Mouse (Mus musculus) CH12.LX (cell line): ENCODE measurements around the gene Ormdl1. TPM values are rescaled to one million over a fixed set of nuclear protein-coding genes. Genes with fewer than 3 reads are reported as not detected.
"Not testable (repeated sequence)": the region's sequence is repeated elsewhere in the genome, so short reads cannot be mapped to it uniquely, and the experiment has no call there.

Experiments
- DNase-seq: peaks from one replicate; pipeline ENCODE4 v3.0.0-alpha.2; 2013; ENCODE audit errors: extremely low read depth
- H3K27ac ChIP-seq: 2 replicates; pipeline ENCODE4 v1.5.1; 2012; ENCODE audit warnings: low read depth, mild to moderate bottlenecking, control low read depth, moderate library complexity; ENCODE audit not compliant: insufficient read depth
- H3K27me3 ChIP-seq: replicated peaks from 2 replicates; pipeline ENCODE3; 2012; ENCODE audit warnings: inconsistent platforms
- H3K36me3 ChIP-seq, 2 experiments: replicated peaks in 1 of 2; 2 replicates each; pipeline versions ENCODE3 to v1.6.1; 2012; ENCODE audit warnings: inconsistent platforms in 1 of 2, low read length in 1 of 2, mild to moderate bottlenecking in 1 of 2, mixed read lengths in 1 of 2, moderate library complexity in 1 of 2; ENCODE audit not compliant: control insufficient read depth in 1 of 2, insufficient read depth in 1 of 2
- H3K4me1 ChIP-seq, 2 experiments: 2 replicates each; pipeline ENCODE4 v1.6.1; 2012; ENCODE audit warnings: inconsistent platforms in 1 of 2, moderate library complexity in 1 of 2; ENCODE audit not compliant: insufficient read depth in 2 of 2, control insufficient read depth in 1 of 2
- H3K4me2 ChIP-seq: 2 replicates; pipeline ENCODE4 v1.6.1; 2012; ENCODE audit warnings: low read depth, mild to moderate bottlenecking, control low read depth; ENCODE audit not compliant: poor library complexity, insufficient read depth, severe bottlenecking
- H3K4me3 ChIP-seq, 3 experiments: fragments of 150-350 bp in 1 of 3; sonication (generic) in 1 of 3; replicated peaks in 1 of 3; 2 replicates each; pipeline versions ENCODE3 to v1.5.1; 2011 to 2012; ENCODE audit warnings: low read depth in 2 of 3, low read length in 2 of 3, mild to moderate bottlenecking in 2 of 3, moderate library complexity in 2 of 3, control low read depth in 1 of 3, improper control_type of control experiment in 1 of 3, inconsistent platforms in 1 of 3, mixed read lengths in 1 of 3; ENCODE audit not compliant: poor library complexity in 1 of 3
- H3K79me2 ChIP-seq: replicated peaks from 2 replicates; pipeline ENCODE4 v1.6.1; 2012; ENCODE audit warnings: mild to moderate bottlenecking, moderate library complexity; ENCODE audit not compliant: control insufficient read depth, poor library complexity, insufficient read depth, severe bottlenecking; ENCODE audit errors: extremely low read depth
- H3K9ac ChIP-seq: 2 replicates; pipeline ENCODE4 v1.6.1; 2012; ENCODE audit warnings: low read depth, mild to moderate bottlenecking, control low read depth, moderate library complexity; ENCODE audit not compliant: insufficient read depth
- H3K9me3 ChIP-seq: replicated peaks from 2 replicates; pipeline ENCODE3; 2012; ENCODE audit warnings: low read length, inconsistent platforms, mixed read lengths
- CHD1 ChIP-seq: IDR thresholded peaks from 2 replicates; pipeline ENCODE4 v1.6.1; 2012; ENCODE audit warnings: low read depth, low read length, improper control_type of control experiment, inconsistent platforms
- ELF1 ChIP-seq: IDR thresholded peaks from 2 replicates; pipeline ENCODE4 v1.6.1; 2014; ENCODE audit warnings: low read depth, mild to moderate bottlenecking, inconsistent platforms, low read length, improper control_type of control experiment
- HCFC1 ChIP-seq: IDR thresholded peaks from 2 replicates; pipeline ENCODE4 v1.6.1; 2012; ENCODE audit warnings: low read depth, mild to moderate bottlenecking, inconsistent platforms, low read length, improper control_type of control experiment
- IRF4 ChIP-seq: IDR thresholded peaks from 2 replicates; pipeline ENCODE4 v1.6.1; 2014; ENCODE audit warnings: low read depth, mild to moderate bottlenecking, inconsistent platforms, low read length, improper control_type of control experiment
- JUN ChIP-seq: IDR thresholded peaks from 2 replicates; pipeline ENCODE4 v1.6.1; 2011; ENCODE audit warnings: low read depth, mild to moderate bottlenecking, low read length, improper control_type of control experiment, moderate library complexity; ENCODE audit not compliant: insufficient read depth
- KAT2A ChIP-seq: IDR thresholded peaks from 2 replicates; pipeline ENCODE4 v1.6.1; 2012; ENCODE audit warnings: low read length, improper control_type of control experiment, inconsistent platforms; ENCODE audit not compliant: insufficient replicate concordance
- POLR2A ChIP-seq: IDR thresholded peaks from 2 replicates; pipeline ENCODE4 v1.6.1; 2011; ENCODE audit warnings: low read depth, mild to moderate bottlenecking, improper control_type of control experiment, low read length
- TCF12 ChIP-seq: IDR thresholded peaks from 2 replicates; pipeline ENCODE4 v1.6.1; 2014; ENCODE audit warnings: low read depth, mild to moderate bottlenecking, inconsistent platforms, low read length, improper control_type of control experiment
- USF1 ChIP-seq: IDR thresholded peaks from 2 replicates; pipeline ENCODE4 v1.6.1; 2014; ENCODE audit warnings: low read depth, mild to moderate bottlenecking, inconsistent platforms, low read length, improper control_type of control experiment
- USF2 ChIP-seq: conservative IDR thresholded peaks from 2 replicates; pipeline ENCODE4 v1.6.1; 2011; ENCODE audit warnings: low read depth, low read length, improper control_type of control experiment
- ZKSCAN1 ChIP-seq: IDR thresholded peaks from 2 replicates; pipeline ENCODE4 v1.6.1; 2012; ENCODE audit warnings: low read depth, inconsistent platforms, low read length, improper control_type of control experiment, borderline replicate concordance
- ZNF384 ChIP-seq: IDR thresholded peaks from 2 replicates; pipeline ENCODE4 v1.6.1; 2012; ENCODE audit warnings: low read depth, low read length, improper control_type of control experiment, inconsistent platforms
- dilution Hi-C: fragments of 300-500 bp; cut with MboI; formaldehyde crosslinking; loops from 2 replicates; pipeline ENCODE4 v1.14.3; 2020; ENCODE audit warnings: low sequenced_read_pairs; ENCODE audit not compliant: extremely low pct_unique_long_range_greater_than_20kb, extremely low pct_ligation_motif_present
- in situ Hi-C: fragments of 300-500 bp; cut with MboI; formaldehyde crosslinking; loops from 3 replicates; pipeline ENCODE4 v1.14.3; 2019; ENCODE audit warnings: low sequenced_read_pairs, low pct_ligation_motif_present, low pct_unique_long_range_greater_than_20kb, mixed read lengths
- polyA plus RNA-seq: library from polyadenylated mRNA; unstranded; fragments of >175 nt; gene quantifications from 2 replicates; pipeline ENCODE4 v1.2.1, GENCODE M21; 2012; ENCODE audit warnings: low read depth; ENCODE audit not compliant: insufficient read length
- total RNA-seq, 2 experiments: library from RNA; depleted of rRNA; stranded (reverse); fragments of 300-350 nt in 1 of 2; fragments of >200 nt in 1 of 2; gene quantifications; 2 replicates each; pipeline ENCODE4 v1.2.3; 2012 to 2014

Ormdl1 gene
- total and polyA plus RNA-seq, 3 experiments: 21.6 to 62.2 (median 24.3) TPM

GRCm38 (mm10) chr1:53324277-53324676 is 27.4 kb downstream of the Ormdl1 start:
- dilution Hi-C loops: no loop called here
- H3K36me3 ChIP-seq: peaks cover 11 to 34% of the 10 kb centered on the region in 2 experiments

GRCm38 (mm10) chr1:53324827-53325494 is 28.1 kb downstream of the Ormdl1 start:
- Histone ChIP-seq H3K9me3 (no peaks in the 10 kb centered on the region), H3K27ac (no peak overlapping the region), H3K9ac (no peak overlapping the region), H3K79me2 (no peaks in the 10 kb centered on the region), H3K4me1 (no peaks in the 10 kb centered on the region), H3K4me3 (no peak overlapping the region), H3K36me3 (peaks cover 11 to 30% of the 10 kb centered on the region in 2 experiments), H3K4me2 (no peak overlapping the region), H3K27me3 (no peaks in the 10 kb centered on the region)
- TF ChIP-seq TCF12 (no peak), IRF4 (no peak), ZNF384 (no peak)
- no peak for DNase-seq
- in situ Hi-C loops (no loop called here), dilution Hi-C loops (no loop called here)

More at GRCm38 (mm10) chr1:53324277-53324676, 27.4 kb downstream of the Ormdl1 start:
- TF ChIP-seq ZNF384 (no peak), IRF4 (no peak), POLR2A (no peak), ELF1 (no peak), USF2 (no peak), USF1 (no peak), ZKSCAN1 (no peak), KAT2A (no peak), HCFC1 (no peak), JUN (no peak), CHD1 (no peak)
- TF ChIP-seq, all 38 proteins: peak for 0
- Histone ChIP-seq H3K27me3 (no peaks in the 10 kb centered on the region), H3K27ac (no peak overlapping the region), H3K4me2 (no peak overlapping the region), H3K79me2 (no peaks in the 10 kb centered on the region), H3K4me3 (no peak overlapping the region), H3K9ac (no peak overlapping the region), H3K4me1 (no peaks in the 10 kb centered on the region), H3K9me3 (no peaks in the 10 kb centered on the region)
- DNase-seq: no peak
- in situ Hi-C loops: no loop called here

GRCm38 (mm10) chr1:53333527-53333926 is 36.6 kb downstream of the Ormdl1 start:
- H3K4me1 ChIP-seq, H3K4me3 ChIP-seq, H3K4me2 ChIP-seq, H3K27ac ChIP-seq, H3K36me3 ChIP-seq, H3K79me2 ChIP-seq, H3K27me3 ChIP-seq, H3K9ac ChIP-seq, H3K9me3 ChIP-seq, DNase-seq, dilution Hi-C loops, in situ Hi-C loops: not testable (repeated sequence)
